Mouse (Mus musculus) pancreas, adult 10 weeks (tissue): Measurements from ENCODE around the gene Spns2. TPM values are rescaled to one million over a fixed set of nuclear protein-coding genes. Genes with fewer than 3 reads are reported as not detected.

Experiments
- polyA plus RNA-seq: library from polyadenylated mRNA; stranded (reverse); fragments of 350-450 nt; fragmentation: Illumina TruSeq; extraction: RNeasy Lipid Tissue Mini Kit (QIAGEN cat#74804); gene quantifications from one replicate; pipeline ENCODE4 v1.2.3, GENCODE M21; 2015; ENCODE audit warnings: low read depth, low replicate concordance; ENCODE audit not compliant: insufficient read depth

Gene Spns2
- 25.8 TPM for polyA plus RNA-seq

DNA sequence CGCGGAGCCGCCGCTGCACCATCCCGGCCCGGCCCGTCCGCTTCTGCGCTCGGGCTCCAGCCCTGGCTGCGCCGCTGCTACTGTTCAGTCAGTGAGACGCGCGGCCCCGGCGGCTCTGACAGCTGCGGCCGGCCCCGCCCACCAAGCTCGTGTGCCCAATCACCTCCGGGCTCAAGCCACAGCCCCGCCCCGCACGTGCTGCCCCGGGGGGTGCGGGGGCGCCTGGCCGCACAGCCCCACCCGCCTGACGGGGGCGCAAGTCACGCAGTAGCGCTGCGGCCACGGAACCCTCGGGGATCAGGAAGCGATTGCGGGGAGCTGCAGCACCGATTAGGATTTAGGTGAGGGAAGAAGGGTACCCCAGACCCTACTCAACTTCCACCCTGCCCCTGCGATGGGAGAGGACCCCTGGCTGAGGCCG is at the start of gene Spns2:
Gene Spns2, minus strand, starts transcription at position 24 of the 421 bp plus-strand sequence.

DNA sequence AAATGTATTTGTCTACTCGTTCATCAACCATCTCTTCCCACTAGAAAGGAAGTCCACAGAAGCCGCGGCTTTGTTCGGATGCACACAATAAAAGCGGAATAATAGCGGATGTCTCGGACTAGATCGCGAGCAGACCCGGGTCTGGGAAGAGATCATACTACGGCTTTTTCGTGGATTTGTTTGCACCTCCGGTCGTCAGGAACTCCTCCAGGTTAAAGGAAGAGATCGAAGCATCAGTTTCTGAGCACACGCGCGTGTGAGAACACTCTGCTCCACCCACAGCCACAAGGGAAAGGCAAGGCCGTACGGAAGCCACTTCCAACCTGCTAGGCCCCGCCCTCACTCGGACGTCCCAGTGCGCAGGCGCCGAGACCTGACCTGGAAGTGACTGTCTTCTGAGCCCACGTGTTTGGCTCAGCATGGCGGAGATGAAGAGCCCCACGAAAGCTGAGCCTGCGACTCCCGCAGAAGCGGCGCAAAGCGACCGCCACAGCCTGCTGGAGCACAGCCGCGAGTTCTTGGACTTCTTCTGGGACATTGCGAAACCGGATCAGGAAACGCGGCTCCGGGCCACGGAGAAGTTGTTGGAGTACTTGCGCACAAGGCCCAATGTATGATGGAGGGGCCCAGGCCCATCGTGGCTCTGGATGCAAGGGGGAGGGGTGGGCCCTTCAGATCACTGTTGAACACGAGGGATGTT is 48.6 kb downstream of the Spns2 start, which contains the start of gene Mybbp1a:
Gene Mybbp1a, plus strand, starts transcription at position 391 of the 700 bp plus-strand sequence.

GRCm38 (mm10) chr11:72434963-72435693 is 54.6 kb downstream of the Spns2 start, which contains the start of gene Ggt6:
Gene Ggt6 (plus strand): TSS chr11:72435526.

DNA sequence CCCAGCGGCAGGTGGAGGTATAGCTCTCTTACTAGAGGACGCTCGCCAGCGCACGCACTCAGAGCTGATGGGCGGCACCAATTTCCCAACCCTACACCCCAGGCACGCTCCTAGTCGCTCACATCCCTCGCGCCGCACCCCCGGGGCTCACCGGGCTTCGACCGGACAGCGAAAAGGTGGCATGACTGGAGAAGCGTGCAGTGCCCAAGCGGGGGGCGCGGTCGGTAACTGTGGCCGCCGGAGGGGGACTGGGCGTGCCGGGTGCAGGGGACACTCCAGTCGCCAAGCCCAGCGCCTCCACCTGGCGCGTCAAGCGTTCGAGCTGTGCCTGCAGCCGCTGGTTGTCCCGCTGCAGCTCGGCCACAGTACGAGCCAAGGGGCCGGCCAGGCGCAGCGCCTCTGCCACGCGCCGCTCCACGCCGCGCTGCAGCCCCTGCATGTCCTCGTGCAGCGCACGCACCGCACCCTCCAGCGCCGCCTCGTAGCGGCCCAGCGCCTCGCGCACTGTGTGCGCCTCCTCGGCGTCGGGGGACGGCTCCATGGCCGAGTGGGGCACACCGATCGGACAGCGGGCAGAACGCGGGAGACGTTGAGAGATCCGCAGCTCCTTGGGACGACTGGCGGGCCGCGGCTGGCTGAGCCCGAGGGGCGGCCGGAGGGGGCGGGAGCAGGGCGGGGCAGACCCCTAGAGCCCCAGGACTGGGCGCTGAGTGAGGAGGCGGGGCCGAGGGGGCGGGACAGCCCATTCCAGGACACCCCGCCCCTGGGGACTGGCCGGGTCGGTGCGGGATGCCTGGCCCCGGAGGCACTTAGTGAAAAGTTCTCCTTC is 78.4 kb downstream of the Spns2 start, which contains the start of gene Smtnl2:
Gene Smtnl2, minus strand, starts transcription at position 621 of the 829 bp plus-strand sequence.

Other genes with a start within 250 kb of the Spns2 start
- gene Slc13a5, start 222.7 kb downstream of the Spns2 start, polyA plus RNA-seq, result not detected
- gene Xaf1, start 188.3 kb downstream of the Spns2 start, polyA plus RNA-seq, result 8.9 TPM
- gene Fbxo39, start 175.5 kb downstream of the Spns2 start, polyA plus RNA-seq, result not detected
- gene Tekt1, start 127.5 kb downstream of the Spns2 start, polyA plus RNA-seq, result not detected
- gene Smtnl2, start 78.2 kb downstream of the Spns2 start, polyA plus RNA-seq, result 3.6 TPM
- gene Ggt6, start 54.4 kb downstream of the Spns2 start, polyA plus RNA-seq, result 0.61 TPM
- gene Mybbp1a, start 48.5 kb downstream of the Spns2 start, polyA plus RNA-seq, result 21.5 TPM
- 0.22 TPM for gene Spns3, start 60.6 kb upstream of the Spns2 start, polyA plus RNA-seq
- 3.0 TPM for gene Ube2g1, start 117.4 kb upstream of the Spns2 start, polyA plus RNA-seq
- gene Ankfy1, start 200.1 kb upstream of the Spns2 start, polyA plus RNA-seq, result 5.4 TPM